Mouse (Mus musculus) layer of hippocampus, adult 11-12 months (tissue): ENCODE measurements at regions not wholly inside any gene's neighbourhood (a gene's known extent, or its start where the extent isn't known, plus 50 kb on each side); places are given as distances from the start of the nearest gene placed in this dataset.

ENCODE experiments used
- DNase-seq: peaks from one replicate; pipeline ENCODE4 v3.0.0; 2022; ENCODE audit warnings: low spot score

DNA sequence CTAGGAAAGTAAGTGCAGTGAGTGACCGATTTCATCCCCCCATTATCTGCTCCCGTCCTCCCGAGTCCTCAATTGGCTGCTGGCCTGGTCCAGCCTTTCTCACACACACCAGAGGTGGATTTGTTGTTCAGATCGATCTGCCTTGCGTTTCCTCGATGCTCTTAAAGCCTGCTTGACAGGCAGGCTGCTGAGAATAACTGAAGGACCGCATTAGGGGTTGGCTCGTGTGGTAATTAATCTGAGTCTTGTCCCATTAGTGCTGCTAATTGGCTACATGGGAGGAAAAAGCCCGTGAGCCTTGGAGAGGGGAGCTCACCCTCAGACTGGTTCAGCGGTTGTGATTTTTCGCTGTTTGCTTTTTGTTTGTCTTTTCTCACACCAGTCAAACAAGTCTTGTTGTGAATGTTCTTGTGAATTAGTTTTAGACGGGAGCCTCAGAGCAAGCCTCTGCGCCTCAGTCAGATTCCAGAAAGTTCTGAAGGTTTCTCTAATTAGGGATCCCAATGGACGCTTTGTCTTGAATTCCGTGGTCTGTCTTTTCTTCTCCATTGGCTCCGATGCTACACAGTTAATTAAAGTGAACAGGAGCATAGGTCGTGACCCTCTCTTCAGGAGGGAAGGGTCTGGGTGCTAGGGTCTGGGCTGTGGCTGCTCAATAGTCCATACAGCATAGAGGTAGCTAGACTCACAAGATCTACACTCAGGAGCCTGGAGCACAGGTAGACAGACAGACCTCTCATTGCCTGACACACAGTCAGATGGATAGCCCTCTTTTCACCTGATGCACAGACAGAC lies 226.1 kb upstream of the BB014433 start:
- no peak for DNase-seq

DNA sequence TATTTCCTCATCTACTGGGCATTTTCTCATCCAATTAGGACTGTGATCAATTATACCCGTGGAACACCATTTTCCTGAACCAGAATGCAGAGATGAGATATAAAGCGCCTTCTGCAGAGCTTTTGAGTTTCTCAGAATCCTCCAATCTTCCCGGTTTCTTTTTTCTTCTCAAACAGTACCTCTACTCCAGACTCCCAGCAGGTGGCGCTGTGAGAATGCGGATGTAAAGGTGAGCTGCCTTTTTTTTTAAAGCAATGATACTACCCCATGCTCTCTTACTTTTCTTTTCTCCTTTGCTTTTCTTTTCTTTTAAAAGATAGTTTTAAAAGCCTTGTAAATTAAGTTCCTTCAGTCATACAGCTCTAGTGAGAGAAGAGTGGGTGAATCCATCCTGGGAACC lies 224.4 kb upstream of the BB014433 start:
- DNase-seq: peak; percentile 75

DNA sequence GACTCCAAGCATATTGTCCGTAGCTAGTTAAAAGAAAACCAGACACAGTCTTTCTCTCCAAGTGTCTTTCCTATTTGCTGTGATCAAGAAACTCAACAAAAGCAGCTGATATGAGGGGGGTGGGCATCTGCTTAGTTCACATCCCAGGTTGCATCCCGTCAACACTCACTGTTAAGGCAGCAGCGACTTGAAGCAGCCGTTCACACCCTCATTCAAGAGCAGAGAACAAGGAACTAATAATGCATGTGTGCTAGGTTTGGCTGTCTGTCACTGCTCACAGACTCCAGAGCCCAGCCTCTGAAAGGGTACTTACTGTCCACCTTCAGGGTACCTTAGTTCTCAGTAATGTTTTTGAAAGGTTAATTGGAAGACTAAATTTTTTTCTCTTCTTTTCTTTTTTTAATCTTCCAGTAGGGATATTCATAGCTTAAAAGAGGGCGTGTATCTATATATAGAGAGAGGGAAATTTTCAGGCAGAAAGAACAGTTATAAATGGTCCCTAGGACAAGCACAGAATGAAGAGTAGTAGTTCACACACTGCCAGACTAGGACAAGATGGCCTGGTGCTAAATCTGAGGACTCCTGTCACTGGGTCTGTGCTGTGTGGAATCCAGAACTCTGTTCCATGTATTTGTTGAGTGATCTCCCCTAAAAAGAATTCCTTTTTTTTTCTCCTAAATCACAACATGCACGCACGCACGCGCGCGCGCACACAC lies 199.1 kb upstream of the BB014433 start:
- DNase-seq: no peak

DNA sequence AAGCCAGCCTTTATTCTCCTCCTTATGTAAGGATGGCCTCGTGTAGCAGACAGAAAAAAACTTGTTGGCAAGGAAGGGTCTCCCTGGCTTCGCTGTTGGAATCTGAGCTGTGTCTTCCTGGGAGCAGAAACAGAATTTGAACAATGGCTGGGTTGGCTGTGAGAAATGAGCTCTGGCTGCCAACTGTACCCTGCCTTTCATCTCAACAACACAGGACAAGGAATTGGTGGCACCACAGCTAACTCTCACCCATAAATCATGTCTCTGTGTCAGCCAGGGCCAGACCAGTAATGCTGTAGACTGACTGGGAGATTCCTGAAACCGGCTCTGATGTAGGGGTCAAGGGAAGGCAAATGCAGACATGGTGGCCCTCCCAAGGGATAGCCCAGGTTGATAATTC lies 189.5 kb upstream of the BB014433 start:
- DNase-seq: no peak

DNA sequence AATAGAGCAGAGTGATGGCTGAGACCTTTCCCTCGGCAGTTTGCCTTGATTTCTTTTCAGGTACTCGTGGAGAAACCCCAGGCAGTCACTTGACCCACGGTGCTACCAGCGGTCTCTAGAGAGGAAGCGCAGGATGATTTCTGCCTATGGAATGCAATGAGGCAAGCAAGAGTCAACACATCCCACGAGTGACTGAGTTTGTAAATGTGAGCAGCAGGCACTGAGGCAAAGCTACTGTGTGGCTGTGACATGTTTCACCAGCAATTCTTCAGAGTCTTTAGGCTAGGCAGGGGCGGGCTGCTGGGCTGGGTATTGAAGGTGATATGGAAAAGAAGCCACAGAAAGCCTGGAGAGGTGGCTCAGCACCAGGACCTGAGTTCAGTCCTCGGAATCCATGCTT lies 187.4 kb upstream of the BB014433 start:
- DNase-seq: no peak

DNA sequence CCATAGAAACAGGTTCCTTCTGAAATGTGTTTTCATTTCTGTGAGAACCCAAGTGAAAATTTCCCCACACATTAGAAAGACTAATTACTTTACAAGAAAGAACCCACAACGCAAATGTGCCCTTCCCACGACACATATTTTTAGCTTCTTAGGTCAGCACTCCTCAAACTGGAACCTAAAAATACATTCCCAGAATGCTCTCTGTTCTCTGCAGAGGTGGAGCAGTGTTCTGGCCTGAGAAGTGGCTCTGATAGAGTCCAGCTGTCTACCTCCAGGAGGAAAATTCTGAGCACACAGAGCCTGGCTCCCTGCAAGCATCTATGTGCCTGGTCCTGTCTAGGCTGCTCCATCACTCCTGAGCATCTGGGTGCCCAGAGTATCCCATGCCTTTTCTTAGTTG lies 184.3 kb upstream of the BB014433 start:
- no peak for DNase-seq

DNA sequence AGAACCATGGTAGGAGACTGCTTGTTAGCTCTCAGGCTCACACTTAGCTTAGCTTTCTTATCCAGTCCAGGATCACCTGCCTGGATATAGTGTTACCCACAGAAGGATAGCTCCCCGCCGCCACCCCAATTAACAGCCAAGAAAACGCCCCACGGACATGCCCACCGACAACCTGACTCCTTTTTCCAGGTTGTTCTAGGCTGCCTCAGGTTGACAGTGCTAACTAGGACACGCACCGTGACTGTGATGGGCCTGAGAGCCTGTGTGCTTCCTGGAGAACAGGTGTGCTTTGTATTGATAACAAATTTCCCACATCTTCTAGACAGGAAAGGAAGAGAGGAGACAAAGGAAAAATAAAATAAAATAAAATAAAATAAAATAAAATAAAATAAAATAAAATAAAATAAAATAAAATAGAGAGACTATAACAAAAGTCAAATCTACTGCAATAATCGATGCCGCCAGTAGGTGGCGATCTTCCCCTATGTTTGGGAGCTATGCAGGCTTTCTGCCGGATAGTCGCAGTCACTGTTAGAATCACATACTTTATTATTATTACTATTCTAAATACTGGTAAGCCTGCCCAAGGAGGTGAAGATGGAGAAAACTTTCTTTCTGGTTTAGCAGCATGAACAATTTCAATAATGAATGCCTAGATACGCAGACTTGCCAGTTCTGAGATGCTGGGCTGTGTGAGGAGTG lies 175.5 kb upstream of the BB014433 start:
- peak; percentile 52 for DNase-seq

DNA sequence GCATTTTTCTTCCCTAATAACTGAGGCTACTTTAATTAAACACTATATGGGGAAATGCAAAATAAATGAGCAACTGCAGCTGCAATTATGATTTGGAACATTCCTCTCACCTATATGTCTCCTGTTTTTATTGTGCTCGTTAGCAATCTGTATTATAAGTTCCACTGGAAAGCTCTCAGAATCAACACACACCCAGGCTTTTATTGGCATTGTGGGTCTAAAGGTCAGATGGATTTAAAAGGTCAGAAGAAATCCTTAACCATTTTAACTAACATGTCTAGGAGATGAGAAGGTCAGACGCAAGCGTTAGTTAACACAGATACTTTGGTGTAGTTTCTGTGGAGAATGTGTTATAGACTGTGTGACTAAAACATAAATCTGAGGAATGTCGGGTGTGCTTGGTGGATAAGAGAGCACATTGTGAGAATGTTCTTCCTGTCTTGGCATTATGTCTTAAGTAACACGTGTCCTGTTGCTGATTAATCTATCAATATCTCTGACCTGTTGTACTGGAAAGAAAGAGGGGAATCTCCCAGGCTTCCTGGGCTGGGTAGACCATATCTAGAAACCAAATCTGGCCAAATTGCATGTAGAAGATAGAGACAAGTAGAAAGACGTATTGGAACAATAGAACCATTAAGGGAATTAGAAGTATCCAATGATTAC lies 164.1 kb upstream of the BB014433 start:
- no peak for DNase-seq

DNA sequence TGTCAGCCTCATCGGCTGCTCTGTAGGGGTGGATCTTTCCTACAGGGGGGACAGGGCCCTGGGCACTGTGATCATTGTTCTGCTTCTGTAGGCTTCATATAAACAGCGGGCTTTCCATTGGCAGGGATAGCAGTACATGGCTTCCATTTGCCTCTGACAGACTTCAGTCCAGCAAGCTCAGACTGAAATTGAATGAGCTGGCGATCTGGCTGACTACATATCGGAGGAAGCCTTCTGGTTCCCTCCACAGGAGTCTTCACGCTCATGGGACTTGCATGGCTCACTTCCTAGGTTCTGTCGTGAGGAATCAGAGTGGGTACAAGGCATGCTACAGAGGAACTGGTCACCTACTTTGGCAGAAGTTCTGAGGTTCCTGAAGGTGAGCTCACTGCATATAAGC lies 155.7 kb upstream of the BB014433 start:
- DNase-seq: no peak

DNA sequence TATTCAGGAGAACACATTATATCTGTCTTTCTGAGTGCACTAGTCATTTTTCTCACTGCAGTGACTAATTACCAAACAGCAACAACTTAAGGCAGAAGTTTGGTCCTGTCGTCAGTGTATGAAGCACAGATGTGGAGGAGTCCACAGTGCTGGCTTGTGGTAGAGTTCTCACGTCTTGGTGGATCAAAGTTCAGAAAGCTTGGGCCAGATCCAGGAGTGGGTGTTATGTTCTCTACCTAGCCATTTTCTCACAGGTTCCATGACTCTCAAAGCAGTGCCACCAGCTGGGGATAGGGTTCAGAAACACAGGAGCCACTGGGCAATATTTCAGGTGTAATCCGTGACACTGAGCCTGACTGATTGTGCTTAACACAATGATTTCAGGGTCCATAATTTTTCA lies 144.8 kb upstream of the BB014433 start:
- DNase-seq: no peak

DNA sequence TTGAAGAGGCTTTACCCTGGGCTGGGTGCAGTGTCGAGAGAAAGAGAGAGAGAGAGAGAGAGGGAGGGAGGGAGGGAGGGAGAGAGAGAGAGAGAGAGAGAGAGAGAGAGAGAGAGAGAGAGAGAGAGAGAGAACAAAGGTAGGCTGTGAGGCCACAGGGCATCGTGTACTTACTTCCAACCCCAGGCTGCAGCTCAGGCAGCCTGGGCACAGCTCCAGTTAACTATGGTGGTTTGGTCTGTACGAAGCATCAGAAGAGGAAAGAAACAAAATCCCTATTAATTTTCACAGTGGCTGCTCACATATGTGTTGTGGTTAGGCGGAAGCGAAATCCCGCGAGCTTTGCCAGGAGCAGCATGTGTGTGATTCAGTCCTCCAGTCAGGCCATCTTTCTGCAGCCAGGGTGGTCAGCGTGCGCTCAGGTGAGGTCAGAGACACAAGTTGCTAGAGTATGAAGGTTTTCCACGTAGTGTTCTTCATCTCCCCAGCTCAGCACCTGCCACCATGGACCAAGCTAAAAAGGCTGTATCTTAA lies 143.3 kb upstream of the BB014433 start:
- DNase-seq: no peak
